Mouse (Mus musculus): ENCODE results near the gene Akap6.

- TF ChIP-seq CTCF (IDR thresholded peaks at IDR 0.05; ENCODE audit: control insufficient read depth, insufficient read depth, insufficient replicate concordance, low read depth, low read length), result no peak
- no peak for TF ChIP-seq POLR2A (IDR thresholded peaks at IDR 0.05; ENCODE audit: control insufficient read depth, low read depth, low read length)
Observed at GRCm38 (mm10) chr12:53137331-53137730, 438.1 kb downstream of the Akap6 start.

Data from testis, adult 2 months (tissue).